Comparison of ENCODE assay signal across 11 mouse cellular contexts in the genomic region with DNA sequence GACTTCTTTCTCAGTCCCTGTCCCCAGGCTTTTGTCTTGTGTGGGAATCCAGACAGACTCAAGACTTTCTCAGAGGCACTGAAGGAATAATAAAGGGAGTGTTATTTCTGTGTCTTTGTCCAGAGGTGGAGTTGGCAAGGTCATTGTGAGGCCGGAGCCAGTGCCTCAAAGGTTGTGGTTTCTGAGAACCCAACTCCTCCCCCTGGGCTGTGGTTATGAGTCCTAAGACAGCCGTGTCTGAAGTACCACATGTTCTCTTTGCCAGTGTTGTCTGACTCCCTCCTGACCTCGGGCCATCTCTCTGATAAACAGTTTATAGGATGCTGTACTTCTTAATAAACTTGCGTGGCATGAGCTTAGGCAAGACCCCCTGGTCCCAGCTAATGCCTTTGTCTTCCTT.
"Had no signal": no experiment of that assay in that cellular context is flagged by ENCODE, and none has a peak within 500 bp of the region (broad histone marks: within the 10 kb centered on the region; RNA-seq: fewer than 3 reads in every experiment).

No protein-coding gene starts in this region.

- DNase-seq: kidney, adult 11 months; kidney, adult 9 months; kidney, postnatal 36 days; layer of hippocampus, adult 9-11 months; lung, embryonic 14.5 days; lung, postnatal 14 days; midbrain, embryonic 14.5 days; retina, postnatal 1 day; right cerebral cortex, postnatal 4 days; thymus, adult 2 months; thymus, postnatal 36 days had no signal
